Mouse (Mus musculus) intestine, postnatal 0 days (tissue): ENCODE results near the gene P4hb. TPM values are rescaled to one million over a fixed set of nuclear protein-coding genes. Genes with fewer than 3 reads are reported as not detected.
A peak's percentile ranks its signal among the peaks of the same experiment; 100 is the strongest.
"Not testable (repeated sequence)": the region's sequence is repeated elsewhere in the genome, so short reads cannot be mapped to it uniquely, and the experiment has no call there.

Experiments used
- ATAC-seq: fragments of 200-750 bp; cut with Nextera tagmentation; 2 replicates; pipeline ENCODE4 v1.8.0; 2017; ENCODE audit warnings: mild to moderate bottlenecking, moderate TSS enrichment, moderate library complexity
- H3K27ac ChIP-seq: fragments of 300-500 bp; sonication (generic); 2 replicates; pipeline ENCODE4 v1.5.1; 2014; ENCODE audit warnings: mild to moderate bottlenecking, low read depth, low read length, moderate library complexity
- H3K27me3 ChIP-seq: fragments of 300-500 bp; sonication (generic); replicated peaks from 2 replicates; pipeline ENCODE4 v1.6.1; 2014; ENCODE audit warnings: low read length, mixed read lengths; ENCODE audit not compliant: control insufficient read depth, insufficient read depth
- H3K36me3 ChIP-seq: fragments of 300-500 bp; sonication (generic); 2 replicates; pipeline ENCODE4 v1.6.1; 2014; ENCODE audit warnings: mild to moderate bottlenecking, moderate library complexity; ENCODE audit not compliant: control insufficient read depth, insufficient read depth
- H3K4me1 ChIP-seq: fragments of 300-500 bp; sonication (generic); replicated peaks from 2 replicates; pipeline ENCODE4 v1.6.1; 2014; ENCODE audit warnings: antibody characterized with exemption, low read length, mixed read lengths; ENCODE audit not compliant: control insufficient read depth, insufficient read depth
- H3K4me2 ChIP-seq: fragments of 300-500 bp; sonication (generic); replicated peaks from 2 replicates; pipeline ENCODE4 v1.6.1; 2014; ENCODE audit warnings: low read depth, mild to moderate bottlenecking, moderate library complexity
- H3K4me3 ChIP-seq: fragments of 300-500 bp; sonication (generic); 2 replicates; pipeline ENCODE4 v1.5.1; 2014; ENCODE audit warnings: low read depth, low read length
- H3K9ac ChIP-seq: fragments of 300-500 bp; sonication (generic); 2 replicates; pipeline ENCODE4 v1.6.1; 2014; ENCODE audit warnings: mild to moderate bottlenecking, low read depth, low read length
- H3K9me3 ChIP-seq: fragments of 300-500 bp; sonication (generic); 2 replicates; pipeline ENCODE4 v1.6.1; 2016; ENCODE audit warnings: mixed run types; ENCODE audit not compliant: control insufficient read depth
- CTCF ChIP-seq: sonication (generic); IDR thresholded peaks from 2 replicates; pipeline ENCODE4 v1.5.1; 2016; ENCODE audit warnings: low read depth, mild to moderate bottlenecking, control low read depth, antibody characterized with exemption, moderate library complexity
- WGBS: fragments of 180-500 bp; shearing (Covaris S2); extraction: QIAGEN DNeasy Blood & Tissue Kit; methylation state at CpG from one replicate; pipeline ENCODE4 v1.1.7; 2014; 5-methylcytosine and 5-hydroxymethylcytosine counted together
- polyA plus RNA-seq: library from polyadenylated mRNA; unstranded; fragments of >200 nt; fragmentation: Nextera tagmentation; extraction: Ambion mirVana; gene quantifications from 2 replicates; pipeline ENCODE4 v1.2.1, GENCODE M21; 2015

Gene P4hb
- polyA plus RNA-seq, 1 experiment from 2014 or later: 2,539 TPM

DNA sequence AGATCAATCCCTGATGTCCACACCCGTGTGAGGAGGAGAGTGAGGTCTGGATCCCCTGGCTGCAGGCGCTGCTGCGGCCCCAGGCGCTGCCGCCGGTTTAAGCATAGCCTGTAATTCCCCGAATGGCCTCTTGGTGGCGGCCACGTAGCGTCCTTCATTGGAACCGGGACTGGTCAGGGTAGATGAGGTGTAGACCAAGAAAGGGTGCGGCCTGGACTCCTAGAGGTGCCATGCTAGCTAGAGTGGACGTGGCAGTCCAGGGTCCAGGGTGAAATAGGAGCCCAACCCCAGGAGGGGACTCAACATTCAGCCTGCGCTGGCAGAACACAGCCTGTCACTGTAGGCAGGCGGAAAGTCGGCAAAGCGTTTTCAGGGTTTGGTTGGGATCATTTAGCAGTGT, 57.4 kb downstream of the P4hb start:
- WGBS: 12% methylated on average over 17 of the region's 17 CpGs
- Histone ChIP-seq H3K9ac (peak overlapping the region; percentile 46), H3K27ac (peak overlapping the region; percentile 83), H3K4me2 (peak overlapping the region; percentile 21; the same call in 1 of the 2 replicates), H3K4me3 (no peak overlapping the region), H3K9me3 (no peaks in the 10 kb centered on the region), H3K27me3 (no peaks in the 10 kb centered on the region), H3K4me1 (no peaks in the 10 kb centered on the region; the same call in 1 of the 2 replicates), H3K36me3 (no peaks in the 10 kb centered on the region)
- peak; percentile 99 for TF ChIP-seq CTCF
- peak; percentile 84 for ATAC-seq

DNA sequence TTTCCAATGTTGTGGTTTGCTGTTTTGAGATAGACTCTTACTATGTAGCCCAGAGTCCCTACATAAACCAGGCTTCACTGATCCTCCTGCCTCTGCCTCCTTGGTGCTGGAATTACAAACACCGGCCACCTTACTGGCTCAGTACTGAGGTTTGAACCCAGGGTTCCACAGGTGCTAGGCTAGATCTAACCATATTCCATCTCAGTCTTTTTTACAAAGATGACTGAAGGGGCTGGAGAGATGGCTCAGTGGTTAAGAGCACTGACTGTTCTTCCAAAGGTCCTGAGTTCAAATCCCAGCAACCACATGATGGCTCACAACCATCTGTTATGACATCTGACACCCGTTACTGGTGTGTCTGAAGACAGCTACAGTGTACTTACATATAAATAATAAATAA, 58.8 kb downstream of the P4hb start:
- H3K36me3 ChIP-seq, H3K4me1 ChIP-seq, H3K4me2 ChIP-seq, H3K27me3 ChIP-seq, H3K27ac ChIP-seq, H3K4me3 ChIP-seq, ATAC-seq, H3K9me3 ChIP-seq, H3K9ac ChIP-seq: not testable (repeated sequence)
- WGBS: 89% methylated on average over 2 of the region's 2 CpGs

DNA sequence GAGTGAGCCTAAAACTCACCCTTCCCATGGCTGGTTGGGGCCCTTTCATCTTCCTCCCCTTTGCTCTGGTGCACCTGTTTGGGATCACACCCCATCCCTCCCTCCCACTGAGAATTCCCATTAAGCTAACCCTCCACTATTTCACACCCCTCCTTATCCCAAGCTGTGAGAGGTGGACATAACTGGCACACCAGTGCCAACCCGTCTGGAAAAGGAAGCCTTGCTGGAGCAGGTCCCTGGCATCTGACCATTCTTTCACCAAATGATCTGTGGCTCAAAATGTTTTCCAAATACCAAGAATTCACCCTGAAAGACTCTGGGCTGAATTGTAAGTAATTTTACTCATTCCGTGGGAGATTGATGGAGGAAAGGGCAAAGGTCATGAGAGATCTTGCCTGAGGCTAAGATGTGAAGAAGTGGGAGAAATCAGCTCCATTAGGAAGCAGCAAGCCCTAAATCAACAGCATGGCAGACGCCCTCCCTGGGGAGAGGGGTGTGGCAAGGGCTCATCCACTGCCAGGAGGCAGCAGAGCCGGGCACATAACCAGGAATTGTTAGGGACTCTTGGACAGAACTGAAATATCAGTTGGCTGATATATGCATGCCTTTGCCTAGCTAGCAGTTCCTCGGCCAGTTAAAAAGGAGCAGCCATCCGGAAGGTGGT, 60.1 kb downstream of the P4hb start:
- Histone ChIP-seq H3K9me3 (no peaks in the 10 kb centered on the region), H3K9ac (no peak overlapping the region), H3K27me3 (no peaks in the 10 kb centered on the region), H3K27ac (no peak overlapping the region), H3K4me3 (no peak overlapping the region), H3K36me3 (no peaks in the 10 kb centered on the region), H3K4me1 (peaks cover 4% of the 10 kb centered on the region; the same call in 1 of the 2 replicates), H3K4me2 (no peak overlapping the region)
- 35% methylated on average over 6 of the region's 6 CpGs for WGBS
- no peak for TF ChIP-seq CTCF
- no peak for ATAC-seq

DNA sequence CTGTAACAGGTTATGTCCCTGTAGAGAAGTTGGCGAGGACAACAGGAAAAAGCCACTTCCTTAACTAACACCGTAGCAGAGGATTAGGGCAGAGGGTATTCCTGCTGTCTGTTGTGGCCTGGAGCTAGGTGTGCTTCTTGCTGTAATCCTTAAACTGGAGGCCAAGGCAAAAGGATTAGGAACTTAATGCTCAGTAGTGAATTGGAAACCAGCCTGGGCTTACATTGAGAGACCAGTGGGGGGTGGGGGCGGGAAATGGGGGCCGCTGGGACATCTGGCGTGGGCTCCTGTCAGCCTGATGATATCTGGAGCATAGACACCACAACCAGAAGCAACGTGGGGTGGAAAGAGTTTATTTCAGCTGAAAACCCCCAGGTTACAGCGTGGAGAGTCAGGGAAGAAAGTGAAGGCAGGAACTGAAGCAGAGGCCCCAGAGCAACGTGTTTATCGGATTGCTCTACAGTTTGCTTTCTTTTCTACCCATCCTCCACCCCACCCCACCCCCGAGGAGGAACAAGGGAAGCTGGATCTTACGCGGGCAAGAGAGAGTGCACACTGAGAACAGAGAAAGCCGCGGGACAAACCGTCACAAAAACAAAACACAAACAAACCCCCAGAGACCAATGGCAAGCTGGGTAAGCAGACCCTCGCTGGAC, 62.5 kb downstream of the P4hb start:
- H3K27ac ChIP-seq: peak overlapping the region; percentile 91
- WGBS: 8% methylated on average over 16 of the region's 16 CpGs
- peak overlapping the region; percentile 50 for H3K9ac ChIP-seq
- TF ChIP-seq CTCF: no peak
- H3K27me3 ChIP-seq: no peaks in the 10 kb centered on the region
- ATAC-seq: no peak
- peak overlapping the region; percentile 49 for H3K4me2 ChIP-seq
- peaks cover 4% of the 10 kb centered on the region; the same call in 1 of the 2 replicates for H3K4me1 ChIP-seq
- H3K4me3 ChIP-seq: peak overlapping the region; percentile 20; the same call in 1 of the 2 replicates
- no peaks in the 10 kb centered on the region for H3K36me3 ChIP-seq
- H3K9me3 ChIP-seq: no peaks in the 10 kb centered on the region

Other genes starting within 250 kb of the P4hb start
- gene Actg1, start 224.7 kb downstream of the P4hb start, polyA plus RNA-seq: 1,513 and 1,605 TPM in 2 replicates
- gene Fscn2, start 211.7 kb downstream of the P4hb start, polyA plus RNA-seq: 0.14 and 0.16 TPM in 2 replicates
- 9.7 and 11.7 TPM in 2 replicates for gene Faap100, start 194.5 kb downstream of the P4hb start, polyA plus RNA-seq
- 15.6 and 16.3 TPM in 2 replicates for gene Nploc4, start 135.5 kb downstream of the P4hb start, polyA plus RNA-seq
- gene Tspan10, start 130.6 kb downstream of the P4hb start, polyA plus RNA-seq: not detected in 2 replicates
- 0.22 TPM in 1 of 2 replicates, not detected in the other for gene Pde6g, start 119.8 kb downstream of the P4hb start, polyA plus RNA-seq
- gene Oxld1, start 115.2 kb downstream of the P4hb start, polyA plus RNA-seq: 15.5 and 17.6 TPM in 2 replicates
- 14.1 and 16.0 TPM in 2 replicates for gene Ccdc137, start 115.1 kb downstream of the P4hb start, polyA plus RNA-seq
- gene Arl16, start 105.6 kb downstream of the P4hb start, polyA plus RNA-seq: 22.8 and 23.3 TPM in 2 replicates
- gene Mrpl12, start 88.6 kb downstream of the P4hb start, polyA plus RNA-seq: 204 and 208 TPM in 2 replicates
- gene Slc25a10, start 81.4 kb downstream of the P4hb start, polyA plus RNA-seq: 139 and 143 TPM in 2 replicates
- 1.0 and 1.6 TPM in 2 replicates for gene Gcgr, start 42.6 kb downstream of the P4hb start, polyA plus RNA-seq
- 68.7 and 73.4 TPM in 2 replicates for gene Mcrip1, start 23.5 kb downstream of the P4hb start, polyA plus RNA-seq
- 1.4 and 1.6 TPM in 2 replicates for gene Ppp1r27, start 22.1 kb downstream of the P4hb start, polyA plus RNA-seq
- 474 and 493 TPM in 2 replicates for gene Arhgdia, start 8.4 kb upstream of the P4hb start, polyA plus RNA-seq
- gene Alyref, start 25.1 kb upstream of the P4hb start, polyA plus RNA-seq: 209 and 226 TPM in 2 replicates
- 107 and 108 TPM in 2 replicates for gene Anapc11, start 25.2 kb upstream of the P4hb start, polyA plus RNA-seq
- gene Npb, start 35.2 kb upstream of the P4hb start, polyA plus RNA-seq: 3.4 and 3.5 TPM in 2 replicates
- gene Pcyt2, start 44.7 kb upstream of the P4hb start, polyA plus RNA-seq: 320 and 378 TPM in 2 replicates
- gene Sirt7, start 52.0 kb upstream of the P4hb start, polyA plus RNA-seq: 73.1 and 77.7 TPM in 2 replicates
- 40.2 and 49.1 TPM in 2 replicates for gene Mafg, start 60.3 kb upstream of the P4hb start, polyA plus RNA-seq
- gene Pycr1, start 70.5 kb upstream of the P4hb start, polyA plus RNA-seq: 5.3 and 6.5 TPM in 2 replicates
- gene Myadml2, start 74.9 kb upstream of the P4hb start, polyA plus RNA-seq: not detected in 2 replicates
- gene Notum, start 87.9 kb upstream of the P4hb start, polyA plus RNA-seq: 0.39 and 0.68 TPM in 2 replicates
- gene Aspscr1, start 99.7 kb upstream of the P4hb start, polyA plus RNA-seq: 105 and 106 TPM in 2 replicates
- 127 and 131 TPM in 2 replicates for gene Cenpx, start 140.5 kb upstream of the P4hb start, polyA plus RNA-seq
- gene Lrrc45, start 140.7 kb upstream of the P4hb start, polyA plus RNA-seq: 13.5 and 14.5 TPM in 2 replicates
- 9.0 TPM in 2 replicates for gene Rac3, start 148.2 kb upstream of the P4hb start, polyA plus RNA-seq
- gene Dcxr, start 154.0 kb upstream of the P4hb start, polyA plus RNA-seq: 81.1 and 88.6 TPM in 2 replicates
- gene Cbr2, start 158.9 kb upstream of the P4hb start, polyA plus RNA-seq: 1.2 and 1.6 TPM in 2 replicates
- 10.8 and 12.2 TPM in 2 replicates for gene Hmga1b, start 189.5 kb upstream of the P4hb start, polyA plus RNA-seq
- gene Rfng, start 211.0 kb upstream of the P4hb start, polyA plus RNA-seq: 22.8 and 23.7 TPM in 2 replicates
- gene Gps1, start 211.0 kb upstream of the P4hb start, polyA plus RNA-seq: 70.9 and 74.8 TPM in 2 replicates
- 45.5 and 48.5 TPM in 2 replicates for gene Dus1l, start 223.2 kb upstream of the P4hb start, polyA plus RNA-seq